Mouse (Mus musculus) limb, embryonic 15.5 days (tissue): Measurements from ENCODE around the gene Sox13. TPM values are rescaled to one million over a fixed set of nuclear protein-coding genes. Genes with fewer than 3 reads are reported as not detected.

ENCODE experiments used
- ATAC-seq: fragments of 200-750 bp; cut with Nextera tagmentation; 2 replicates; pipeline ENCODE4 v1.8.0; 2017; ENCODE audit warnings: low read depth, moderate TSS enrichment; ENCODE audit not compliant: insufficient number of reproducible peaks, low FRiP score, low TSS enrichment
- H3K27ac ChIP-seq: fragments of 300-500 bp; sonication (generic); 2 replicates; pipeline ENCODE4 v1.5.1; 2015; ENCODE audit warnings: moderate library complexity, mild to moderate bottlenecking, inconsistent platforms
- H3K27me3 ChIP-seq: fragments of 300-500 bp; sonication (generic); 2 replicates; pipeline ENCODE4 v1.6.1; 2015; ENCODE audit warnings: inconsistent platforms
- H3K36me3 ChIP-seq: fragments of 300-500 bp; sonication (generic); 2 replicates; pipeline ENCODE4 v1.6.1; 2015; ENCODE audit warnings: inconsistent platforms
- H3K4me1 ChIP-seq: fragments of 300-500 bp; sonication (generic); 2 replicates; pipeline ENCODE4 v1.6.1; 2015; ENCODE audit warnings: inconsistent platforms
- H3K4me2 ChIP-seq: fragments of 300-500 bp; sonication (generic); 2 replicates; pipeline ENCODE4 v1.6.1; 2015; ENCODE audit warnings: mild to moderate bottlenecking, inconsistent platforms
- H3K4me3 ChIP-seq: fragments of 300-500 bp; sonication (generic); 2 replicates; pipeline ENCODE4 v1.5.1; 2015; ENCODE audit warnings: mild to moderate bottlenecking, inconsistent platforms
- H3K9ac ChIP-seq: fragments of 300-500 bp; sonication (generic); 2 replicates; pipeline ENCODE4 v1.6.1; 2015; ENCODE audit warnings: inconsistent platforms
- H3K9me3 ChIP-seq: fragments of 300-500 bp; sonication (generic); 2 replicates; pipeline ENCODE4 v1.6.1; 2016; ENCODE audit warnings: inconsistent platforms
- WGBS: fragments of 180-500 bp; shearing (Covaris S2); methylation state at CpG from one replicate; pipeline ENCODE4 v1.1.7; 2015; 5-methylcytosine and 5-hydroxymethylcytosine counted together
- polyA plus RNA-seq: library from polyadenylated mRNA; unstranded; fragments of >200 nt; fragmentation: Nextera tagmentation; extraction: Ambion mirVana; gene quantifications from 2 replicates; pipeline ENCODE4 v1.2.1, GENCODE M21; 2015

Gene Sox13
- polyA plus RNA-seq: 3.3 and 4.1 TPM in 2 replicates

DNA sequence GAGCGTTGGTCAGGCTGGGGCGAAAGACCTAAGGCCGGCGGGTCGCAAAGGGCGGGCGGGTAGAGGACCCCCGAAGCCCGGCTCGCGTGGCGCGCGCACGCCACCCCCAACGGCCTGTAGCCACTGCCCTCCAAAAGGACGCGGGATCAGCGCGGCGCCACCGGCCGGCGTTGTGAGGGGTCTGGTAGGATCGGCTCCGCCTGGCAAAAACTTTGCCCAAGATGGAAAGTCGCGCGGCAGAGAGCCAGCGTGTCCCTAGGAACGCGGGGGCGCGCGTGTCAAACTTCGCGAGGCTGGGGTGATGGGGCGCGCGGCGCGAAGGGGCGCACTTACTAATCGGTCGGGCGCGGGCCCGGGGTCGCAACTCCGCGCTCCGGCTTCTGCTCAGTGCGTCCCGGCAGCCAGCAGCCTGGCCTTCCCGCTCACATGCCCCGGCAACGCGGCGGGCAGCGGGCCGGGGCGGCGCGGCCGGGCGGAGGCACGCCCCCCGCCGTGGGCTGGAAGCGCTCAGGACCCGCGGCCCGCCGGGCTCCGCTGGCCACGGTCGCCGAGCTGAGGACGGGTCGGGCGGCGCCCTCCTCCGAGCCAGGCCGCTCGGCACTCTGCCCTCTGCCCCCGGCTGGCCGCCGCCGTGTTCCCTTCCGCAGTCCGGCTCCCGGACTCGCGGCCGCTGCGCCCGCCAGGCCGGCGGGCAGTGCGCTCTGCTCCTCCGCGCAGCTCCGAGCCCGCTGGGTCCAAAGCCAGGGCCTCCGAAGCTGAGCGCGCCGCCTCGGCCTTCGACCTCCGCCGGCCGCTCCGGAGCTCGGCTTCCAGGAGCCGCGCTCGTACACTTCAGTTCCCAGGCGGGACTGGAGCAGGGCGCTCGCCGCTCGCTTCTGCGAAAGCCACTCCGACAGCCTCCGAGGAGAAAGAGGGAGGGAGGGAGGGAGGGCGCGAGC, at the start of gene Sox13:
Sox13 (minus strand) TSS at position 835 of the 938 bp plus-strand sequence.
- H3K4me1 ChIP-seq: peaks cover 15% of the 10 kb centered on the region
- H3K27ac ChIP-seq: peak within 1 kb of the TSS; percentile 78
- peak within 1 kb of the TSS; percentile 99 for H3K4me2 ChIP-seq
- peaks cover 18% of the 10 kb centered on the region for H3K27me3 ChIP-seq
- peak within 1 kb of the TSS; percentile 58 for H3K4me3 ChIP-seq
- peak within 1 kb of the TSS; percentile 51 for H3K9ac ChIP-seq
- H3K36me3 ChIP-seq: no peaks in the 10 kb centered on the region
- under 1% methylated on average over 100 of the region's 128 CpGs for WGBS
- ATAC-seq: no peak; the same call in none of the 2 replicates
- no peaks in the 10 kb centered on the region for H3K9me3 ChIP-seq

DNA sequence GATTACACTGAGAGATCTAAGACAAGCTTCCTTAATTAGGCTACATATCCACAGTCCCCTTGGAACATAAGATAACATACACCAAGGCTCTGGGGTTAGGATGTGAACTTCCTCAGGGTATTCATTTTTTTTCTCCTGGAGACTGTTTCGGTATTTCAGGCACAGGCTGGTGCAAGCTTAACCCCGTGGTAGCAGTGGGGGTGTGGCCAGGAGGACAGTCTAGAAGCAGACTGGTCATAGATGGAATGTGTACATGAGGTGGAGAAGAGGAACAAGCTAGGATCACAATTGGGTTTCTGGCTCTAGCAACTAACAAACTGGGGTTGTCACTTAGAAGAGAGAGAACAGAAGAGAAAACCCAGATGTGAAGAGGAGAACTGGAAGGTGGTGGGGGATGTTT, 47.4 kb upstream of the Sox13 start:
- H3K4me2 ChIP-seq: no peak overlapping the region
- WGBS: 54% methylated on average over 2 of the region's 2 CpGs
- no peak for ATAC-seq

DNA sequence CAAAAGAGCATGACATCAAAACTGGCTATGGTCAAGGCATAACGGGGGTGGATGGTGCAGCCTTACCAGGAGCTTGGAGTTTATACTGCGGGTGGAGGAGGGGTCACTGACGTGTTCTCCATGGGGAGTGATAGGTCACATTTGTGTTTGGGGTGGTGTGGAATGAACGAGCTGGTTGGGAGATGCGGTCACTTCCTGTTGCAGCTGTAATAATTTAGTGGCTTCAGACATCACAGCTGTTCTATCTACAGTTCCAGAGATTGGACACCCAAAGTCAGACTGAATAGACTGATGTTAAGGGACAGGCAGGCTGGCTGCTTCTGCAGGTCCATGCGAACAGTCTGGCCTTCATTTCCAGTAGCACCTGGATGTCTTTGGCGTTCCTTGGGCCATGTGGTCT, 46.9 kb upstream of the Sox13 start:
- Histone ChIP-seq H3K9ac (no peak overlapping the region), H3K9me3 (no peaks in the 10 kb centered on the region), H3K4me1 (peaks cover 8% of the 10 kb centered on the region; the same call in 1 of the 2 replicates), H3K36me3 (no peaks in the 10 kb centered on the region), H3K4me3 (no peak overlapping the region), H3K27ac (no peak overlapping the region), H3K4me2 (no peak overlapping the region), H3K27me3 (0 out of 2 replicates have a peak, but pooled peaks cover 3% of the 10 kb centered on the region)
- 50% methylated on average over 7 of the region's 7 CpGs for WGBS
- no peak for ATAC-seq

More for the DNA sequence above, 47.4 kb upstream of the Sox13 start:
- Histone ChIP-seq H3K9me3 (no peaks in the 10 kb centered on the region), H3K4me1 (peaks cover 8% of the 10 kb centered on the region; the same call in 1 of the 2 replicates), H3K36me3 (no peaks in the 10 kb centered on the region), H3K9ac (no peak overlapping the region), H3K27me3 (0 out of 2 replicates have a peak, but pooled peaks cover 3% of the 10 kb centered on the region), H3K4me3 (no peak overlapping the region), H3K27ac (no peak overlapping the region)

DNA sequence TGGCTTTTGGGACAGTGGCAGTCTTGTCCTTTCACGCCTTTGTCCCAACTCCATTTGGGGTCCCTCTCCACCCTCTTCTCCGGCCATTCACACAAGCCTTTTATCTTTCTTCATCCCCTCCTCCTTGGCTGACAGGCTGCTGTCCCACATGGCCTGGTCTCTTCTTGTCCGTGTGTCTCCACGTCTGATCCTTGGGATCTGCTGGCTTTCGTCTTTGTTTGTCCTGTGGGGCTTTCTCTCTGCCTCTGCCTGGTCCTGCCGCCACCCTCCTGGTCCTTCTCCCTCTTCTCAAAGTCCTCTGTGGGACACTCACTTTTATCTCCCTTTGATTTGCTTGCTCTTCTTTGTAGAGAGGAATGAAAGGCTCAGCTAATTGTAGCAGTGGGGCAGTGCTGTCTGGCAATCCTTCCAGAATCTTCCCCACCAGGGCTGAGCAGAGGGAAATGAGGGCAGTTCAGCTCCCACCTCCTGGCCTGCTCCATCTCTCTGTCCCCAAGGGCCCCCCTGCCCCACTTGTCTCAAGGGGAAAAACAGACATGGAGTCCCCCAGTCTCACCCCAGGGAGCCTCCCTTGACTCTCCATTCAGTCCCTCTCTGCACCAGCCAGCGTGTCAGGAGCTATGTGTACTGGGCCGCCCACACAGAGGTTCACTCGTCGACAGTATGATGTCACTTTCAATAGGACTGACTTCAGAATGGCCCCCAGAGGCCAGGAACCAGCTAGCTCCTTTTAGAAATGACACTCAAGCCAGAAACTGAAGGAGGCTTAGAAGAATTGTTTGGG, 46.3 kb upstream of the Sox13 start:
- H3K4me2 ChIP-seq: no peak overlapping the region
- no peaks in the 10 kb centered on the region for H3K9me3 ChIP-seq
- WGBS: 59% methylated on average over 10 of the region's 10 CpGs
- no peak overlapping the region for H3K9ac ChIP-seq
- H3K36me3 ChIP-seq: no peaks in the 10 kb centered on the region
- H3K27ac ChIP-seq: 0 out of 2 replicates have a peak overlapping the region, but pooled peaks have one; percentile 22
- H3K4me3 ChIP-seq: no peak overlapping the region
- 0 out of 2 replicates have a peak, but pooled peaks cover 3% of the 10 kb centered on the region for H3K27me3 ChIP-seq
- peaks cover 8% of the 10 kb centered on the region; the same call in 1 of the 2 replicates for H3K4me1 ChIP-seq
- ATAC-seq: no peak

DNA sequence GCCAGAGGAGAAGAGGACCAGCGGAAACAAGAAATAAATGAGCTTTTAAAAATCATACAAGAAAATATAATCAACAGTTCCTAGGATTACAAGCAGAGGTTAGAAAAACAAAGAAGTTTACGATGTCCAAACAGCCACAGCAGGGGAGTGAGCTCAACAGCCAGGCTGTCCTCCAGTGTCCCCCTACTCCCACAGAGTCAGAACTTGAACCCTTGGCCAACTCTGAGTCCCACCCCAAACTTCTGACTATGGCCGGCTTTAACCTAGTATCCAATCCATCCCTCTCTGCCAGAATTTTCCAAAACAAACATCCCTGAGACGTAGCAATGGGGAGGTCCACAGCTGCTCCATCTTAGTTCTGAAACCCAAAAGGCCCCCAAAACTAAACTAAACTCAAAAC, 45.0 kb upstream of the Sox13 start:
- Histone ChIP-seq H3K9me3 (no peaks in the 10 kb centered on the region), H3K27me3 (no peaks in the 10 kb centered on the region), H3K4me2 (no peak overlapping the region), H3K36me3 (no peaks in the 10 kb centered on the region), H3K4me3 (no peak overlapping the region), H3K9ac (no peak overlapping the region), H3K4me1 (peaks cover 8% of the 10 kb centered on the region; the same call in 1 of the 2 replicates), H3K27ac (no peak overlapping the region)
- no peak for ATAC-seq
- WGBS: 57% methylated on average over 4 of the region's 4 CpGs

DNA sequence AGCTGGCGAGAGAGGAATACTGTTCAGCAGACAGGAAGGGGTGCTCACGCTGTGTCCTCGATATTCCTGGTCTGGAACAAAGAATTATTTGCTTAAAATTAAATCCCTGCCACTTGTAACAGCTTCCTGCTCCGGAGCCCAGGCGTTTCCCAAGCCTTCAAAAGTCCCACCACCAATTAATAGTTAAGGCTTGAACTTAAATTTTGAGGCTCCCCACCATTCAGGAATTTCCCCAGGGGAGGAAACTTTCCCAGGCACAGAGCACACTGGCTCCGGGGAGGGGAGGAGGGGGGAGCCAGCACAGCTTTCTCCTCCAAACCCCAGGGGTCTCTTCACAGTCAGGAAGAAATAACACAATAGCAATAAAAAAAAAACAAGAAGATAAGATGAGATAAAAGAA, 44.6 kb upstream of the Sox13 start:
- no peaks in the 10 kb centered on the region for H3K36me3 ChIP-seq
- no peak overlapping the region for H3K27ac ChIP-seq
- no peak overlapping the region for H3K9ac ChIP-seq
- H3K4me2 ChIP-seq: no peak overlapping the region
- 22% methylated on average over 6 of the region's 6 CpGs for whole genome bisulfite sequencing
- H3K4me1 ChIP-seq: peaks cover 8% of the 10 kb centered on the region; the same call in 1 of the 2 replicates
- no peak overlapping the region for H3K4me3 ChIP-seq
- no peaks in the 10 kb centered on the region for H3K27me3 ChIP-seq
- ATAC-seq: no peak
- H3K9me3 ChIP-seq: no peaks in the 10 kb centered on the region

DNA sequence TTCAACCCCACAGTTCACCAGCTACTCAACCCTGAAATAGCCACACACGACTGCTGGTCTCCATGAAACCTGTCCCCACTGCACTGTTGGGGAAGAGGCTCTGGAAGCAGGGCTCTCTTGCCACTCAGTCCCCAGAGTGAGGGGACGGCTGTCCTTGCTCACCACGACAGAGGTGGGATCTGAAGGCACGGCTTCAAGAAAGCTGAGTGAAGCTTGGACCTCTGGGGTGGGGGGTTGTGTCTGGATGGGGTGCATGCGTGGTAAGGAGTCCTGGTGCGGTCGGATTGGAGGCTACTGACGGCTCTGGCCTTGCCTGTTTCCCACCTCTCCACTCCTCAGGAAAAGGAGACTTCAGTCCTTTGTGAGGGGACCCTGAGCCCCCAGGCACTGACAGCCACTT, 43.7 kb upstream of the Sox13 start:
- Histone ChIP-seq H3K4me3 (no peak overlapping the region), H3K4me2 (no peak overlapping the region), H3K36me3 (no peaks in the 10 kb centered on the region), H3K27ac (no peak overlapping the region), H3K9ac (no peak overlapping the region), H3K9me3 (no peaks in the 10 kb centered on the region), H3K27me3 (no peaks in the 10 kb centered on the region), H3K4me1 (peaks cover 8% of the 10 kb centered on the region; the same call in 1 of the 2 replicates)
- 60% methylated on average over 8 of the region's 8 CpGs for WGBS
- ATAC-seq: no peak

DNA sequence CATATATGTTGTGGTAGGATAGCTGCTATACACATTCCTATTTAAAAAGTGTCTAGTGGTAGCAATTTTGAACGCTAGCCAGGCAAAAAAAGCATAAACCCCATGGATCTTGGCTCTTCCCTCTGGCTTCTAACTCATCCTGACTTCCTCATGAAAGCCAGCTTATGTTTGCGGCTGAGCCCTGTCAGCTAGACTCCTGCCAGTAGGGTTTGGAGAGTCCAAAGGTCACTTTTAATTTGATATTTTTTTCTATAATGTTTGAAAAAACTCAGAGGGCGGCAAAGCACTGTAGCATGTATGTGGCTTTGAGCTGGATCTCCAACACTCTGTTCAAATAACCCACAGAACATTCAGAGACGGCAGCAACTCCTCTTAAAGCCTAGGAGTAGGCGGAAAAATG, 39.0 kb upstream of the Sox13 start:
- H3K4me3 ChIP-seq: no peak overlapping the region
- 74% methylated on average over 5 of the region's 5 CpGs for WGBS
- ATAC-seq: no peak

DNA sequence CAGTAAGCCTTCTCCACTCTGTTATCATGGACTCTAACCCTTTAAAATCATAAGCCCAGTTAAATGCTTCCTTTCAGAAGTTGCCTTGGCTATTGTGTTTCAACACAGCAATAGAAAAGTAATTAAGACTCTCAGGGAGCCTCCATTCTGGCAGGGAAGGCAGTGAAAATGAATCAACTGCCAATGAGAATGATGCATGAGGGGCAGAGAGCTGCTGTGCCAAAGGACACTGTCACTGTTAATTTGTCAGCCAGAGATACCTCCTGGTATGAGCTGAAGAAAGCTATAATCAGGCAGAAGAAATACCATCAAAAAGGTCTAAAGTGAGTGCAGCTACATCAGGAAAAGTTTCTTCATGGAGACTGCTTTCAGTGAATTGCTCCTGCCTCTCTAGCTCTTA, 36.8 kb upstream of the Sox13 start:
- Histone ChIP-seq H3K27ac (no peak overlapping the region), H3K4me3 (no peak overlapping the region), H3K9me3 (no peaks in the 10 kb centered on the region), H3K4me1 (no peaks in the 10 kb centered on the region), H3K4me2 (no peak overlapping the region), H3K27me3 (no peaks in the 10 kb centered on the region), H3K9ac (no peak overlapping the region), H3K36me3 (no peaks in the 10 kb centered on the region)
- ATAC-seq: no peak

More for the DNA sequence above, 39.0 kb upstream of the Sox13 start:
- Histone ChIP-seq H3K4me1 (no peaks in the 10 kb centered on the region), H3K4me2 (no peak overlapping the region), H3K27me3 (no peaks in the 10 kb centered on the region), H3K9ac (no peak overlapping the region), H3K9me3 (no peaks in the 10 kb centered on the region), H3K27ac (no peak overlapping the region), H3K36me3 (no peaks in the 10 kb centered on the region)

DNA sequence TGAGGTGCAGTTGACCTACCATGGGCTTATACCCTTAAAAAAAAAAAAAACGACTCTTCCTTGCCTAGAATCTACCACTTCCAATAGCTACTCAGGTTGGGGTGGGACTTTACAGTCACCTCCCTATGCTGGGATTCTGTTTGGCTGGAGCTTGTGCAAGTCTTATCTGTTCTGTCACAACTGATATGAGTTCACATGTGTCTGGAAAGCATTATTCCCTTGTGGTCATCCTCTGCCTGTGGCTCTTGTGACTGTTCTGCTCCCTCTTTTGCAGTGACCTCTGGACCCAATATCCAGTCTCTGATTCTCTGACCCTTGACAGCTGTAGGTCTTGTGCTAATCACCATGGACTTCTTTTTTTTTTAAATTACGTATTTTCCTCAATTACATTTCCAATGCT, 31.9 kb upstream of the Sox13 start:
- no peak for ATAC-seq
- no peaks in the 10 kb centered on the region; the same call in 1 of the 2 replicates for H3K4me1 ChIP-seq
- no peaks in the 10 kb centered on the region for H3K36me3 ChIP-seq
- H3K27me3 ChIP-seq: no peaks in the 10 kb centered on the region
- H3K9ac ChIP-seq: no peak overlapping the region
- no peak overlapping the region for H3K27ac ChIP-seq
- no peak overlapping the region for H3K4me3 ChIP-seq
- no peak overlapping the region for H3K4me2 ChIP-seq
- H3K9me3 ChIP-seq: no peaks in the 10 kb centered on the region
- WGBS: 58% methylated on average over 2 of the region's 2 CpGs

DNA sequence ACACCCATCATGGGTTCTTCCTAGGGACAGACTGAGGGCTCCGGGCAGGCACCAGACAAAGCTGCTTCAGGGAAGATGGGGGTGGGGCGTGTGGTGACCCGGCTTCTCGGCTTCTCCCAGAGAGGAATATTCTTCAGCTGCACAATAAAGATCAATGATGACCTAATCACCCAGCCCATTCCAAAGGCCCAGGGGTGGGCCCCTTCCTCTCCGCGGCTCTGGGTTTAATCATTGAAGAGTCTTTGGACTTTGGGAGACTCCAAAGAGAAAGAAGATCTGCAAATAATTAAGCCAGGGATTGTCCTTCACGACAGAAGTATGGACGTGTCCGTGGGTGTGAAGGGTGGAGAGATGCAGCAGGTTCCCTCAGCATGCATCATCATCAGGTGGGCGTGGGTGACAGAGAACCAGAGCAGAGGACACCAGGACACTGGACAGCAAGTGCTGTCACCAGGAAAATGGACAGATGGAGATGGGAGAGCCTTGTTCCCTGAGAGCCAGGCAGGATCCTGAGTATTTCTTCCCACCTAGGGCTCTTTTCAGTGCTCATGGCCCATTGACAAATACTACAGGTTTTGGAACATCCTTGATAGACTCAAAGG, 28.5 kb upstream of the Sox13 start:
- Histone ChIP-seq H3K9me3 (no peaks in the 10 kb centered on the region), H3K27me3 (no peaks in the 10 kb centered on the region), H3K4me1 (peaks cover 7% of the 10 kb centered on the region), H3K27ac (no peak overlapping the region), H3K36me3 (no peaks in the 10 kb centered on the region), H3K4me3 (no peak overlapping the region), H3K4me2 (no peak overlapping the region), H3K9ac (no peak overlapping the region)
- WGBS: 31% methylated on average over 10 of the region's 10 CpGs
- ATAC-seq: no peak
